Mouse (Mus musculus) embryo, embryonic 10 days (tissue): ENCODE measurements at regions not wholly inside any gene's neighbourhood (a gene's known extent, or its start where the extent isn't known, plus 50 kb on each side); places are given as distances from the start of the nearest gene placed in this dataset.
A peak's percentile ranks its signal among the peaks of the same experiment; 100 is the strongest.

Source experiments
- DNase-seq: peaks from one replicate; pipeline ENCODE4 v3.0.0-alpha.2; 2015; ENCODE audit warnings: low spot score

DNA sequence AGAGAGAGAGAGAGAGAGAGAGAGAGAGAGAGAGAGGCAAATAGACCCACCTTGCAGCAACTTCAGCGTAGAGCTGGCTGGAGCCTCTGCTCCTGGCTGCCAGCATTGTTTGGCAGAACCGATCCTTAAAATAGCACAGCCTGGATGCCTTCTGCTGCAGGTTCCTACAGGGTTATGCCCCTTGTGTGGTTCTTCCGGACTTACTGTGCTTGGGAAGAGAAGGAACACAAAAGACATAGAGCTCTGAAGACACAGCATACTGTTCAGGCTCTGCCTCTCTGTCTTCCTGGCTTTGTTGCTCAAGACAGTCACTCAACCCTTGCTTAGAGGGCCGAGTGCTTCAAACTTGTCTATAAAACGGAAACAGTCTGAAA lies 86.2 kb upstream of the Slc25a26 start:
- DNase-seq: no peak

DNA sequence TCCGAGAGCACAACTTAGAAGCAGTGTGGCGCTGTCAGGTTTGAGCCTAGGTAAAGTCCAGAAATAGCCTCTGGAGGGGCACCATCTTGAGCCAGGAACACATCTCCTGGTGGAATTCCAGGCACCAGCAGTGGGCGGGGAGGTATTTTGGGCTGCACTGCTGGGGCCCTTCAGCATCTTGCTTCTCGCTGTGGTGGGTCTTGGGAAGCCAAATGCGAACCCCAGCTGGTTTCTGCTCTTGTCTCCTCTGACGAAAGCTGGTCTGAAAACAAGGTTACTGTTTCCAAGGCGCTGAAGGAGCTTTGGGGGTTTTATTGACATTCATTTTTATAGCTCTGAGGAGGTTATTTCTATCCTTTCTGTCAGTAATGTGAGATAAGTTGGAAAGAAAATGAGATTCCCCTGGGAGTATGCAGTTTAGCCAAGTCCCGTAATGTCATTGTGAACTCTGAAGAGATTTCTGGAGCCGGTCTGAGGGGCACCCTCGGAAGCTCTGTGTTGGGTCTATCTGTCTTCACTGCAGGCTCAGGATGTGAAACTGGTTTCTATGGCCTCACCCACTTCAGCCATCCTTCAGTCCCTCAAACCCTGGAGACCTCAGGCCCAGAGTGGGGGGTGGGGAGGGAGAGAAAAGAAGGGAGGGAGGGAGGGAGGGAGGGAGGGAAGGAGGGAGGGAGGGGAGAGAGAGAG lies 86.7 kb upstream of the Slc25a26 start:
- DNase-seq: no peak

DNA sequence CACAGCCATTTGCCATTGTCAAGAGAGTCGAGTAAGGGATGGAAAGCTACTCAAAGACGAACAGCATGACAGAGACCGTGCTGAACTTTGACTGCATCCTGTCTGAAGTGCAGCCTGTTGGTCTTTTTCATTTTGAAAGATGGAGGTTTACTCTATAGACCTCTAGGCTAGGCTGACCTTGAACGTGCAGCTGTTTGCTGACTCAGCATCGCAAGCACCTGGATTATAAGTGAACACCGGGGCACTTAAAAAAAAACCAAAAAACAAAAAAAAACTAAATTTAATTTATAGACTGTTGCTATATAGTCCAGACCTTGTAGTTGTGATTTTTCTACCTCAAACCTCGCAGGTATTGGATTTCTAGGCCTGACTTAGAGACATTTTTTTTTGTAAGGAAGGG lies 87.8 kb upstream of the Slc25a26 start:
- DNase-seq: no peak

DNA sequence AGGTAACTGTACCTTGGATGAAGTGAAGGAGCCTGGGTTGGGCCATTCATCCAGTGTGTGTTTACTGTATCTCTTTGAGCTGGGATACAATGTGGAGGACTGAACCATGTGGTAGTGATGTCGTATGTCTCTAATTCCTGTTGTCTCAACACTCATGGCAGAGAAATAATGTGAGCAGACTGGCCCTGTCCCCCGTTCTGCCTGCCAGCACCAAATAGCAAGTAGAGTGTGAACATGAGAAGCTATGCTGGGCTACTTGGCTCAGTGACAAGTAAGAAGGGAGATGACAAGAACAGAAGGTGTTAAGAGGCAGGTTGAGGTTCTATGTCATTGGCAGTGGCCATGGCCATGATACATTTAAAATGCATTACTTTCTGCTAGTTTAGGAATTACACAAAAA lies 89.7 kb upstream of the Slc25a26 start:
- DNase-seq: no peak

DNA sequence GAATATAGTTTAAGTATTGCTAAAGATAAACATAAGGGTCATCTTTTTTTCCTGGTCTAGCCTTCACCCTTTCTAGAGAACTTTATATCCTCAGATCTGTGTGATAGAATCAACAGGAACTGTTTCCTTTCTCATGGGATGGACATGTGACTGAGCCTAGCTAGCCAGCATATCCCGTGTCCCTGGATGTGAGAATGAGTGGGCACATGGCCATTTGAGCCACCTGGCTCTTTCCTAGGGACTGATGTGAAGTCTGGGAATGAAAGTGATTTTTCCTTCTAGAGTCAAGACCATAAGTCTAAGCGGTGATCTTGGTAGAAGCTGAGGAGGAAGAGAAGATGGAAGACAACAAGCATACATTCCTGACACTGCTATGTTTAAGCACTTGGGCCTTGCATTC lies 91.1 kb upstream of the Slc25a26 start:
- no peak for DNase-seq

DNA sequence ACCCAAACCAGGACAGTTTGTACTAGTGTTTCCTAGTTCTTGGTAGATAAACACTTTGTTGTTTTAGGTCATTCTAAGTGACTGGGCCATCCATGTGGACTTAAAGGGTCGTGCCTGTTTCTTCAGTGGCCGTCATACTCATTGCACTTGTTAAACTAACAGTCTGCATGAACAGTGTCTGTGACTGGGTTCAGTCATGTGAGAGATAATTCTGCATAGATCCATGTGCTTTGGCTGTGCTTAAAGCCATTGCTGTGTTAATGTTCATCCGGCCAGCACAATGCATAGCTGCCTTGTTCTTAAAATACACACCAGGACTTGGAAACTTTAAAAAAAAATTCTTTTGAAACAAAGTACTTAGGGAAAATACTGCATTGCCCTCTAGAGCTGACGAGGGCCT lies 92.4 kb upstream of the Slc25a26 start:
- no peak for DNase-seq

DNA sequence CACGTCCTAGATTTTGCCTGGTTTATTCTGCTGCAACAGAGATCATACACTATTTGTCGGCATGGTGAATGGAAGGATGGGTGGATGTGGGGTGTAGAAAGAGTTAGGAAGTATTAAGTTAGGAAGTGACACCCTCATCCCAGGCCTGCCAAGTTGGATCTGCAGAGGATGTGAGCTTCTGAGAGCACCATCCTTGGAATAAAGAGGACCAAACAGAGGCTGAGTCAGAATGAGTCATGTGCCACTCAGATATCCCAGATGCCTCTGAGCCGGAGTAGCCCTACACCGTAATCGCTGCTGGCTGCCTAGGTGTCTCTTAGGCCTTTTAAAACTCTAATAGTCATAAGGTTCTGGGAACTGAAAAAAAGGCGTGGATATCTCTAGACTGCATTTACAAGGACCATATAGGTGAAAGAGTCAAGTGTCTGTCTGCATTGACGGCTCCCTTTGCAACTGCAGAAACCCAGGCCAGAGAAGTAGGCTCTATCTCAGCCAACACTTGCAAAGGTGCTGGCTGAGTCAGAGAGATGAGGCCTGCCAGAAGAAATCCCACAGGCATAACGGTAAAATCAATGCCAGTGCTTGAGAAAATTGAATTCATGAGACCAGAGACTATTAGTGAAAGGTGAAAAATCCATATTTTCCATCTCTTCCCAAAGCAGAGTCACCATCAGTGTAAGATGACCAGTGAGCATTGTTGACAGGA lies 94.6 kb upstream of the Slc25a26 start:
- DNase-seq: no peak

DNA sequence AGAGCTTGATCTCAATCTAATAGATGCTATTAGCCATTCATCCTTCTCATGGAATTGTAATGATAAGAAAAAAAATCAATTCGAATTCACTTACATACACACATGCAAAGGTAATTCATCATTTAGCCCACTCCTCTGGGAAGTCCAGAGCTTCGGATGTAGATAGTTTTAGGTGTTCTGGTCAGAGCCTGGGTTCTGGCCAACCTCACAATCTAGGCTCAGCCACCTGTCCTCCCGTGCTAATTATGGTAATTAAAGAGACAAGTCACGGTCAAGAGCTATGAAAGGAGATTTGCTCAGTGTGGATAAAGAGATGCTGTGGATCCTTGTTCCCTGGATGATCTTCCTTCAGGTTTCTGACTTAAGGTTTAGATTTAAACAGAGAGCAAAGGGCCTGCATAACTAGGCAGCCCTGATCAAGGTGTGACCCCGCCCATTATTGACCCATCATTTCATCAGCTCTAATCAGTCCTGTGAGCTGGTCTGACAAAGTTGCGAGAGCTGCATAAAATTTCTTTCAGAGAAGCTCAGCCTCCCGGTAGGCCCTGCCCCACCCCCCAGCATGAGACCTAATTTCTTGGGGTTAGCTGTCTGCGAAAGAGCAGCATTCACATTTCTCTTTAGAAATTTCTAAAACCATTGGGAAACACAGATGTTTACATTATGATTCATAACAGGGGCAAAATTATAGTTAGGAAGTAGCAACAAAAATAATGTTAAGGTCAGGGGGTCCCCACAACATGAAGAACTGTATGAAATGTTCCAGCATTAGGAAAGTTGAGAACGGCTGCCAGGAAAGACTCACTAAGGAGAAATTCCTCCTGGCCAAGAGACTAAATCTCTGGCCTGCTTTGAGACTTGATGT lies 98.3 kb upstream of the Slc25a26 start:
- DNase-seq: no peak

DNA sequence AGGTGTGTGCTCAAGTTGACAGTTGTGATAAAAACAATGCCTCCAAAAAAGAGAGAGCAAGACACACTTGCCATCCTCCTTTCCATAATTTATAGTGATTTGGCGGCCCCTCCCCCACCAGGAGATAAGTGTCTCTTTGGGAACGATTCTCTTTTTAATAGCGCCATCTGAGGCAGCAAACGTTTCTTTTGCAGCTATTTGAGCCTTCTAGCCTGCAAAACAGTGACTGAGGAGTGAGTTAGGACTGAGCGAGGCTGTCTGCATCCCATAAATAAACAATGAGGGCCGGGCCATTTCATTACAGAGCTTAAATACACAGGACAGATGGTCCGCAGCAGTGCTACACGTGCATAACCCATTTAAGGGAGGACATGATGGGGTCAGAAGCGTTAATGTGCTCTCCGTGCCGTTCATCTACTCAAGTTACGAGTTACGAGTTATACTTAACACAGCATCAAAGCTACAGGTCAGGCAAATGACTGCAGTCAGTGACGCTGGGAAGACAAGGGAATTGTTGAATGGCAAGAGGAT lies 99.0 kb upstream of the Slc25a26 start:
- DNase-seq: peak; percentile 85

DNA sequence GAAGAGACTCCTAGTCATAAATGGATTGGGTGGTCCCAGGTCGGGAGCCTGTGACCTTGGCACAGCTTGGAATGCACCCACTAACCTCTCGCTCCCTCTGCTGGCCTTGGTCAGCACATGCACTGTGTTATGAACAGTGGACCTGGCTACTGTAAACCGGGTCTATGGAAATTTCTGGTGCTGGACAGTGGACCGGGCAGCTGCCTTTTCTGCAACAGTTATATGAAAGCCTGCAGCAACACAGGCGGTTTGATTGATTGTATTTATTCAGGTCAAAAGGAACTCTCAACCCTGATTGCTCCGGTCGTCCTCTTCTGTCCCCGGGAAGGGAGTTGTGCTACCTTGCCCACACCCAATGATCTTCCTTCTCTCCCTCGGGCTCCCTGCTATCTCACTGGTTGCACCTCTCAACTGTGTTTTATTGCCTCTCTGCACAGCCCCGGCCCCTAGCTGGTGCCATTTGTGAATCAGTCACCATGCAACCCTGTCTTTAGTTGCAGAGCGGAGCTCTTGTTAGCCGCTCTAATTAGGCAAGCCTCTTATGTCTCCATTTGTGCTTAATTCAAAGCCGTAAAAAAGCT lies 99.6 kb upstream of the Slc25a26 start:
- DNase-seq: peak; percentile 86

DNA sequence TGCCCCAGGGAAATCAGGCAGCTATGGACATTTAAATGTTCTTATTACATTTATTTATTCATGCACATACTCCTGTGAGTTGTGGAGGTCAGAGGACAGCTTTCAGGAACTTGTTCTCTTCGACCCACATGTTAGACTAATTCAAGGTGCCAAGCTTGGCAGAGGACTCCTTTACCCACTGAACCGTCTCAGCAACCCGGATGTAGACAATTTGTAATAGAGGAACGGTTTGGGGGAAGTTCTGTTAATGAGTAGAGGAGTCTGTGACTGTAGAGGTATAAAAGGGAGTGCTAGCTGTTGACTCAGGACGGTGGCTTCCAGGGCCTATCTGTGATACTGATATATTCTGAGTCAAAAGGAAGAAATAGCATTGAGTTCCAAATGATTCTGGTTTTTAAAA lies 107.4 kb upstream of the Magi1 start:
- no peak for DNase-seq

DNA sequence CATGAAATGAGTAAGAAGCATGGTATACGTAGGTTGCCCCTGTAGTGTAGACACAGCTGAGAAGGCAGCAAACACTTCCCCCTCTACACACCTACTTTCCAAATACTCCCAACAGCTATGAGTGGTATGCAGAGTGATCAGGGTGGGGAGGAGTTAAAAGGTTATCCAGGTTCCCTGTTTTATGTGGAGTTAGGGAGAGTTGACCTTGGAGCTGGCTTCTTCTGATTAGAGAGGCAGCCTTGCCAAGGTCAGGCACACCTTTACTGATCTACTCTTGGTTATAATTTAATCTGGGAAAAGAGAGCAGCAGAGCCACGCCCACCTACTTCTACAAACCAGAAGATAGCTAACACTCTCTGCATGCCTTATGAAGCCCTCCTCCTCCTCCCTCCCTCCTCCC lies 106.7 kb upstream of the Magi1 start:
- no peak for DNase-seq

DNA sequence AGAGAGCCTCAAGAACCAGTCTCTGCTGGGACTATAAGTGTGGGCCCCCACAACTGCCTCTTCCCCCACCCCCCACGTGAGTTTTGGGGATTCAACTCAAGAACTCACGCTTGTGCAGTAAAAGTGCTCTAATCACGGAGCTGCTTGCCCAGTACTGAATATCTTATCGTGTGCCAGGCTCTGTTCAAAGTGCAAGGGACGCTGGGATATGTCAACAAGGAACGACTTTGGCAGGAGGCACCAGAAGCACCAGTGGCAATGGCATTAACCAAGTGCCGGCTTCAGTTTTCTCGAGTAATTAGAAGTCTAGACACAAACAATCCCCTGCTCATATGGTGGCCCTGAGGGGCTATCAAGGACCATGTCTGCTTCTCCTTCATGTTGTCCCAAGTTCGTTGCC lies 106.0 kb upstream of the Magi1 start:
- DNase-seq: no peak

DNA sequence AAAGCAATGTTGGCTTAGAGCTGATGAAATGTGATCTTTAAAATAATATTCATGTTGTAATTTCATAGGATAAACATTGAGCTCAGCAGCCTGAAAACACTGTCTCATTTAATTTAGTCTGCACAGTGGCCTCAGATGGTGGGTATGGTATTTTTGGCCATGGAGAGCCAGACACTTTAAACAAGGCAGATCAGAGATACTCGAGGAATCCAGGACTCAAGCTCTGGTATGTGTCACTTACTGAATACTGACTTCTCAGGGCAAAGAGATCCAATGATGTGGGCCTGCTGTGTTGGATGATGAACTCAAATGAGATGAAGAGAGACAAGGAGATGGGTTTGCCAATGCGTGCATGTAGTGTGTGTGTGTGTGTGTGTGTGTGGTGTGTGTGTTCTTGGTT lies 103.9 kb upstream of the Magi1 start:
- no peak for DNase-seq

DNA sequence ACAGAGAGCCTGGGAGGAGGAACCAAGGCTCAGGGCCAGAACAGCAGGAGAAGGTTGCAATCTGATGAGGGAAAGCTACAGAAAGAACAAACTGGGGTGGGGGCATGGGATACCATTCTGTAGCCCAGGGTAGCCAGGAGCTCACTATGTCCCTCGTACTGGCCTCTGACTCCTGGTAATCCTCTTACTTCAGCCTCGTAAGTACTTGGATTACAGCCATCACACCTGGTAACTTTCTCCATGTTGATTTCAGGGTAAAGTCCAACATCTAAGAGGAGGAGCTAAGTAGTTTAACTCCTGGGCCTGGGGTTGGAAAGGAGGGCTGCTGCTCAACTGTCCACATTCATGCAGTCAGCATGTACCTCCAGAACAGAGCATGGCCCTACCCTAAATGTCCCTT lies 101.8 kb upstream of the Magi1 start:
- DNase-seq: no peak

DNA sequence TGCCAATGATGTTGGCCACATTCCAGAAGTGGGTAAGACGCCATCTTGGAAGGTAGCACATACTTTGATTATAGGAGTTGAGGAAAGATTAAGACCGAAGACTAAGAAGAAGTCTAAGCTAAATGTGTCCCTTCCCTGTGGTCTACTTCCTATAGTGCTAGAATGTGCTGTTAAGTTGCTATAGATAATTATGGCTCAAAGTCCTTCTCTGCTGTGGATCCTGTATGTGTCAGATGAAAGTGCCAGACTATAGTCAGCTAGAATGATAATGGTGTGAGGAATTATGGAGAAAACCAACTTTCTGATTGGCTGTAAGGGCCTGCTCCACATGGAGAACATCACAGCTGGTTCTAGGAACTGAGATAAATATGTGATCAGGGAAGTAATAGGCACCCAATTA lies 86.3 kb upstream of the Magi1 start:
- no peak for DNase-seq

DNA sequence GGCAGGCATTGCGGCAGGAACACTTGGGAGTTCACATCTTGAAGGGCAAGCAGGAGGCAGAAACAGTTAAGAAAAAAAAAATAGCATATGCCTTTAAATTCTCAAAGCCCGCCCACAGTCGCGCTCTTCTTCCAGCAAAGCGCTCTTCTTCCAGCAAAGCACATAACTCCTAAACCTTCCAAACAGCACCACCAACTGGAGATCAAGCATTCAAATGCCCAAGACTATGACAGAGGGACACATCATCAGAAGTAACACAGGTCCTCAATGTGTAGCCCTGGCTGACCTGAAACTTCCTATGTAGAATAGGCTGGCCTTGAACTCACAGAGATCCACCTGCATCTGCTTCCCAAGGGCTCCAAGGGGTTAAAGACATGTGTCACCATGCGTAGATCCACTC lies 80.2 kb upstream of the Magi1 start:
- no peak for DNase-seq

DNA sequence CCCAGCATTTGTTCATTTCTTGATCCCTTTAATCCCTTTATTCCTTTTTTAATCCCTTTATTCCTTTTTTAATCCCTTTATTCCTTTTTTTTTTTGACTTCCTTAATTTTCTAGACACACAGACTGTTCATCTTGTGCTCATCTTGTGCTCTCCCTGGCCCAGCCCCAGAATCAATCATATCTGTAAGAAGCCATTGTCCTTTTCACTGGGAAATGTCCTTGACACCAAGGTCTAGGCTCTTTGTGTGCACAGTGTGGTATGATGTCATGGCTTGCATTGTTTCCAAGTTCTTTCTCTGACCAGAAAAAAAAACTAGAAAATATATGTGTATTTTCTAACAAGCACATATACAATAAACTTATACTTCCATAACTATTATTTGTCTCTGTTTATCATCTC lies 78.9 kb upstream of the Magi1 start:
- no peak for DNase-seq

DNA sequence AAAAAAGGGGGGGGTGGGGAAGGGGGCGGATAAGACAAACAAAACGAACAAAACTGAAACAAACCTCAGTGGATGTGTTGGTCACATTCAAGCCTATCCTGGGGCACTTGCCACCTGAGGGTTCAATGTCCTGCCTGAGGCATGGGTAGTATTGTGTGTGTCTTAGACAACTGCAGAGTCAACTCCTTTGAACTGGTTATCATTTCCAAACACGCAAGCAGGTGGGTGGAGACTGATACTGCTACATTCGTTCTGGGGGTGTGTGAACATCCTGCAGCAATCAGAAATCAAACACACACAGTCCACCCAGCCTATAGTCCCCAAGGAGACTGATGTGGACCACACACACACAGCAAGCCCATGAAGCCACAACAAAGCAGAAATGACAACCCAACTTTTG lies 73.9 kb upstream of the Magi1 start:
- peak; percentile 28 for DNase-seq

DNA sequence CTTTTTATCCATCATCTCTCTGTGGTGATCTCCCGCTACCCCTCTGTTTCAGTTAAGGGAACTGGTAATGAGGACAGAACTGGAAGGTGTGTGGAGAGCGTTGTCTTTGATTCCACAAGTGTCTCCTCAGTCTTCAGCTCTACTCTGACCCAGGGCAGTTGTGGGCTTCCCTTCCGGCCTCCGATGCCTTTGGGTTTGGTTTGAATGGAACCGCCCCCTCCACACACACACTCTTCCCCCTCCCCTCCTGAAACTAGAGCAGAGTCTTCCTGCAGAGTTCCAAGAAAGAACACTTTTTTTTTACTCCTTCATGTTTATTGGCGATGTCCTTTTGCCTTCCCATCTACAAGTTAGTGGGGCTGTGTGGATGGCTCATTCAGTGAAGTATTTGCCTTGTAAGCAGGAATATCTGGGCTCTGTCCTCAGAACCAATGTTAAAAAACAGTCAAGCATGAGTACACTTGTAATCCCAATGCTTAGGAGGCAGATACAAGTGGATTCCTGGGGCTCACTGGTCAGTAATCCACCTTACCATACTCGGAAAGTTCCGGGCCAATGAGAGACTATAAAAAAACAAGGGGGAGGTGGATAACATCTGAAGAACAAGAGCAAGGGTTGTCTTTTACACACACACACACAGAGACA lies 70.9 kb upstream of the Magi1 start:
- peak; percentile 35 for DNase-seq

DNA sequence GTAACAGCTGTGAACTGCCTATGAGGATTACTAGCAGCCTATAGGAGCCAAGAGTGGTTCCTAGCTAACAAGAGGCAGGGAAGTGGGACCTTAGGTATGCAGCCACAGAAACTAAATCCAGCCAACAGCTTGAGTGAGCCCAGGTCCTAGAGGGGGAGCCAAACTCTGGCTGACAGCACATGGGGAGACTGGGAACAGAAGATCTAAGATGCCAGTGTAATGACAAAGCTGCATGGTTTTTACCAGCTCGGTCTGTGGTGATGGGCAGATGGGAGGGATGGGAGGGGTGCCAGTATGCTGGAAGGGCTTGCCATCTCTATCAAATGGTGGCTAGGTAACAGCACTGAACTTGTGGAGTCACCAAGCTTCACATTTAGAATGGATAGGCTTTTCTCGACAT lies 60.6 kb upstream of the Magi1 start:
- DNase-seq: no peak

DNA sequence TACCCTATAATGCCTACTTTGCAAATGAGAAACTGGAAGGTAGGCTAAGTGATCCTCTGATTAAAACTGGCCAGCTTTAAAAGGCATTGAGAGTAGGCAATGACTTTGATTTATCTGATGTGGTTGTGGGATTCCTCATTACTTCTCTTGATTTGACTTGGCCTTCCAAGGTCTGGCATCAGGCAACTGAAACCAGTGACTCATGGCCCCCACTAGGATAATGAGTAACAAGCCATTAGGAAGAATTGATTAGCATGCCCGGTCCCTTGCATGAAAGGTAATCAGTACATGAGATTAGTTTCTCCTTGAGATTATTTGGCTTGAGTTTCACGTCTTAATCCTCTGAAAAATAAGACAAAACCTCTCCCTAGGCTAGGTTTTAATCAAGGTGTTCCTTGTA lies 56.8 kb upstream of the Magi1 start:
- DNase-seq: no peak
